Mouse (Mus musculus) intestine, embryonic 16.5 days (tissue): Measurements from ENCODE around the gene Mfsd14a. TPM values are rescaled to one million over a fixed set of nuclear protein-coding genes. Genes with fewer than 3 reads are reported as not detected.

Experiments
- ATAC-seq: fragments of 200-750 bp; cut with Nextera tagmentation; 2 replicates; pipeline ENCODE4 v1.8.0; 2017; ENCODE audit warnings: moderate TSS enrichment, moderate library complexity
- H3K27ac ChIP-seq: fragments of 300-500 bp; sonication (generic); 2 replicates; pipeline ENCODE4 v1.5.1; 2014; ENCODE audit warnings: mild to moderate bottlenecking, low read length
- H3K27me3 ChIP-seq: fragments of 300-500 bp; sonication (generic); replicated peaks from 2 replicates; pipeline ENCODE4 v1.6.1; 2014; ENCODE audit warnings: low read length, control low read depth, mixed read lengths; ENCODE audit not compliant: control insufficient read depth, insufficient read depth
- H3K36me3 ChIP-seq: fragments of 300-500 bp; sonication (generic); 2 replicates; pipeline ENCODE4 v1.6.1; 2014; ENCODE audit warnings: low read length, control low read depth; ENCODE audit not compliant: control insufficient read depth, insufficient read depth
- H3K4me1 ChIP-seq: fragments of 300-500 bp; sonication (generic); 2 replicates; pipeline ENCODE4 v1.6.1; 2014; ENCODE audit warnings: low read length, control low read depth, mixed read lengths; ENCODE audit not compliant: control insufficient read depth, insufficient read depth
- H3K4me2 ChIP-seq: fragments of 300-500 bp; sonication (generic); 2 replicates; pipeline ENCODE4 v1.6.1; 2014; ENCODE audit warnings: low read depth, low read length, control low read depth
- H3K4me3 ChIP-seq: fragments of 300-500 bp; sonication (generic); 2 replicates; pipeline ENCODE4 v1.5.1; 2014; ENCODE audit warnings: mild to moderate bottlenecking, low read length
- H3K9ac ChIP-seq: fragments of 300-500 bp; sonication (generic); 2 replicates; pipeline ENCODE4 v1.6.1; 2014; ENCODE audit warnings: low read depth, low read length
- H3K9me3 ChIP-seq: fragments of 300-500 bp; sonication (generic); 2 replicates; pipeline ENCODE4 v1.6.1; 2016; ENCODE audit warnings: low read length, control low read depth; ENCODE audit not compliant: control insufficient read depth
- WGBS: fragments of 180-500 bp; shearing (Covaris S2); extraction: QIAGEN DNeasy Blood & Tissue Kit; methylation state at CpG from one replicate; pipeline ENCODE4 v1.1.7; 2014; 5-methylcytosine and 5-hydroxymethylcytosine counted together
- polyA plus RNA-seq: library from polyadenylated mRNA; unstranded; fragments of >200 nt; fragmentation: Nextera tagmentation; extraction: Ambion mirVana; gene quantifications from 2 replicates; pipeline ENCODE4 v1.2.1, GENCODE M21; 2015

Gene Mfsd14a
- polyA plus RNA-seq, 1 experiment from 2014 or later, result 81.3 TPM

DNA sequence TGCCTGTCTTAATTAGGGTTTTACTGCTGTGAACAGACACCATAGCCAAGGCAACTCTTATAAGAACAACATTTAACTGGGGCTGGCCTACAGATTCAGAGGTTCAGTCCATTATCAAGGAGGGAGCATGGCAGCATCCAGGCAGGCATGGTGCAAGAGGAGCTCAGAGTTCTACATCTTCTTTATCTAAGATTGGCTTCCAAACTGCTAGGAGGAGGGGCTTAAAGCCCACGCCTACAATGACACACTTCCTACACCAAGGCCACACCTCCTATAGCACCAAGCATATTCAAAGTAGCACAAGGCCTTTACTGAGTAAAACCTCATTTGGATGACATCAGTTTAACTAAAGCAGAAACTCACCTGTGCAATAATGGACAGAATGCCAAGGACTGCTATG lies 22.5 kb downstream of the Mfsd14a start:
- WGBS, result 85% methylated on average over 1 of the region's 1 CpGs
- Histone ChIP-seq H3K27ac (no peak overlapping the region), H3K4me3 (no peak overlapping the region), H3K9me3 (no peaks in the 10 kb centered on the region), H3K9ac (no peak overlapping the region), H3K4me2 (no peak overlapping the region), H3K27me3 (no peaks in the 10 kb centered on the region), H3K4me1 (no peaks in the 10 kb centered on the region), H3K36me3 (peaks cover 25% of the 10 kb centered on the region)
- no peak for ATAC-seq

DNA sequence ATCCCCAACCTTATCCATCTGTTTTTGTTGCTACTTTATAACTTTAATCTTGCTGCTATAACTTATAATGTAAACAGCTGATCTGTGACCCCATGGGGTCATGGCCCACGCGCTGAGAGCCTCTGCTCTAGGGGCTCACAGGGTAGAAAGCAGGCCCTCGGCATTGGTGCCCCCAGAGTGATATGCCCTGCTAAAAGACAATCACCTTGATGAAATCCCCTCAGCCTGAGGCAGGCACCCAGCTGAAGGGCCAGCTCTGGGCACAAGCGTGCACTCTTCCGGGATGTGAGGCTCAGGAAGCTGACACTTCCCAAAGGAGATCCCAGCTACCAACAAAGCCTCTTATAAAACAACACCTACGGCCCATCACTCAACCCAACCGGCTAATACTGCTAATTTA lies 23.9 kb downstream of the Mfsd14a start:
- H3K4me3 ChIP-seq, result no peak overlapping the region
- no peaks in the 10 kb centered on the region for H3K27me3 ChIP-seq
- no peaks in the 10 kb centered on the region for H3K4me1 ChIP-seq
- WGBS, result 86% methylated on average over 7 of the region's 7 CpGs
- peaks cover 25% of the 10 kb centered on the region for H3K36me3 ChIP-seq
- H3K27ac ChIP-seq, result no peak overlapping the region
- no peak overlapping the region for H3K9ac ChIP-seq
- H3K9me3 ChIP-seq, result no peaks in the 10 kb centered on the region
- ATAC-seq, result no peak
- no peak overlapping the region for H3K4me2 ChIP-seq

DNA sequence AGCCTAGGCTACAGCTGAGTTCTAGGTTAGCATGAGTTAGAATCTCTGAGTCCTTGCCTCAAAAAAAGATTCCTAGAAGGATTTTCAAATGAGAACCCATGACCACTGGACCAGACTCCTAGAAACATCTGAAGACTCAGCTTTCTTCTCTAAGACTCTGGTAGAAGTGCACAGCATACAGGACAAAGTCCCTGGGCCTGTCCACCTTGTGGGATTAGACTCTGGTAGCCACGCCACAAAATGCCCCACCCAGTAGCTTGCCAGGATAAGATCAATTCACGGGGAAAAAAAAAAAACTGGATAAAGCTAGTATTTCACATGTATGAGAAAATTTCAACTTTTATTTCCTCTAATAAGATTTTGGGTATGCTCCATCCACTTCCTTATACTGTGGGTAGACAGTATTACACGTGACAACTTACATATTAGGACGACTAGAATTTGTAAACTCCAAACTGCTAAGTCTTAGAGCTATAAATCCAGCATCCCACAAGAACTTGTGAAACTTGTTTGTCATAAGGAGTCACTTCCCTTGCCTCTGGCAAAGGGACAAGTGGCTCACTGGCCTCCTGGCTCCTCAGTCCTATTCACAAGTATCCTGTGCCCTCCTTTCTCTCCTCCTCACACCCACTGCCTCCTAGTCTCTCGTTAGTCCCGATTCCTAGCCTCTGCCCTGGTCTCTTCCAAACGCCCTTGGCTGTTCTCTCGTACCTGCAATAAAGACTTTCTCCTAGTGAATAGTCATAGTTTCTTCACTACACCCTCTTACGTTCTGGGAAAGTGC lies 24.6 kb downstream of the Mfsd14a start:
- Histone ChIP-seq H3K4me1 (no peaks in the 10 kb centered on the region), H3K36me3 (peaks cover 20% of the 10 kb centered on the region), H3K27ac (0 out of 2 replicates have a peak overlapping the region, but pooled peaks have one; percentile 24)

DNA sequence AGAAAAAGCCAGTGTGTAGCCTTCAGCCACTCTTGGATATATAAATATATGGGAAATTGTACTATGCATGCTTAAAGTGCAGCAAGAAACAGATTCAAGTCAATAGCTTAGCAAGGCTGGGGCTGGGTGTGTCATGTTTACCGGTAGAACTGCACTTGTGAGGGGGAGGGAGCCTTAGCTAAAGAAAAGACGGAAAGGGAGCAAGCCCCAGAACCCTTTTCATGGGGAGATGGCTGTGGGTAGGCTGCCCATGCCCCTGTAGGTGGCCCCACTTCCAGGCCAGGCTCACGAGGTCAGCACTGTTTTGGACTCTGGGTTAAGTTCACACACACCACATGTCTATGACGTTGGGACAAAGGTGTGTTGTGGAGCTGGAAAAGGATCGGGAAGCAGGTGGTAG lies 26.7 kb downstream of the Mfsd14a start:
- H3K9ac ChIP-seq, result no peak overlapping the region
- no peak for ATAC-seq
- no peaks in the 10 kb centered on the region for H3K9me3 ChIP-seq
- no peak overlapping the region for H3K4me2 ChIP-seq
- no peak overlapping the region for H3K27ac ChIP-seq
- H3K4me3 ChIP-seq, result no peak overlapping the region
- WGBS, result 61% methylated on average over 5 of the region's 5 CpGs
- H3K4me1 ChIP-seq, result no peaks in the 10 kb centered on the region
- no peaks in the 10 kb centered on the region for H3K27me3 ChIP-seq
- H3K36me3 ChIP-seq, result peaks cover 17% of the 10 kb centered on the region

More for the DNA sequence above, 24.6 kb downstream of the Mfsd14a start:
- Histone ChIP-seq H3K9me3 (no peaks in the 10 kb centered on the region), H3K4me2 (no peak overlapping the region), H3K9ac (no peak overlapping the region), H3K27me3 (no peaks in the 10 kb centered on the region), H3K4me3 (no peak overlapping the region)
- WGBS, result 74% methylated on average over 9 of the region's 9 CpGs
- ATAC-seq, result peak; percentile 75

DNA sequence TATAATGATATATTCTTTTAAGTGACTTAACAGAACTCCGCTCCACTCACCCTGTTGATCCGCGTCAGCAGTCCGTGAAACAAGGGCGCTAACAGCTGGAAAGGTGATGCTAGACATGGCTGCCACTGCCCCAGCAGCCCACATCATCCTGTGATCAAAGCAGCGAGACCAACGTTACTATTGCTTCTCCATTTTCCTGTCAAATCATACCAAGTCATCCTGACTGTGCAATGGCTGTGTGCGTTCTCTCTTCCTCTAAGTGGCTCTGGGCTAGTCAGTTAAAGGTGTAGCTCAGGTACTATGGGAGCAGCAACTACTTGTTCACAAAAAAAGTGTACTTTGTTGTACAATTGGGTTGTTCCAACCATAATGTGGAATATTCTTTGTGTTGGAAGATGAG lies 27.6 kb downstream of the Mfsd14a start:
- H3K27me3 ChIP-seq, result no peaks in the 10 kb centered on the region
- no peak overlapping the region for H3K4me2 ChIP-seq
- 91% methylated on average over 8 of the region's 8 CpGs for WGBS
- no peak overlapping the region for H3K27ac ChIP-seq
- no peaks in the 10 kb centered on the region for H3K4me1 ChIP-seq
- H3K36me3 ChIP-seq, result peaks cover 14% of the 10 kb centered on the region
- ATAC-seq, result no peak
- no peak overlapping the region for H3K4me3 ChIP-seq
- no peak overlapping the region for H3K9ac ChIP-seq
- H3K9me3 ChIP-seq, result no peaks in the 10 kb centered on the region

DNA sequence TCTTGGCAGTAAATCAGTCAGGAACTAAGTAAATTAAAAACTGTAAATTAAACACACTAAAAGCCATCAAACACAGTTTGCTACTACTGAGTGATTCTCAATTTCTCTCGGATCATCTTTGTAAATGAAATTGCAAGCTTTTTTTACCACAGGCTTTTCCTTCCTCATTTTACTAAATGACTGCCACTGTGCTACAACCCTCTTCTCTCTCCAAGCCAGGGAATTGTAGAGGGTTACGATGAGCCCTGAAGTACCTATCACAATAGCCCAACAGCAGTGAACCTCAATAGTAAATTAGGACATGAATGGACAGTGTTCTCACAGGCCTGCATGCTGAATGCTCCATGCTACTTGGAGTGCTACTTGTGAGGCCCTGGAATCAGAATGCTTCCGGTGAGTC lies 28.4 kb downstream of the Mfsd14a start:
- 94% methylated on average over 3 of the region's 3 CpGs for WGBS
- H3K4me3 ChIP-seq, result no peak overlapping the region
- H3K9me3 ChIP-seq, result no peaks in the 10 kb centered on the region
- no peak overlapping the region for H3K9ac ChIP-seq
- no peak overlapping the region for H3K27ac ChIP-seq
- ATAC-seq, result no peak
- no peak overlapping the region for H3K4me2 ChIP-seq
- H3K36me3 ChIP-seq, result peaks cover 9% of the 10 kb centered on the region
- no peaks in the 10 kb centered on the region for H3K4me1 ChIP-seq
- H3K27me3 ChIP-seq, result no peaks in the 10 kb centered on the region

DNA sequence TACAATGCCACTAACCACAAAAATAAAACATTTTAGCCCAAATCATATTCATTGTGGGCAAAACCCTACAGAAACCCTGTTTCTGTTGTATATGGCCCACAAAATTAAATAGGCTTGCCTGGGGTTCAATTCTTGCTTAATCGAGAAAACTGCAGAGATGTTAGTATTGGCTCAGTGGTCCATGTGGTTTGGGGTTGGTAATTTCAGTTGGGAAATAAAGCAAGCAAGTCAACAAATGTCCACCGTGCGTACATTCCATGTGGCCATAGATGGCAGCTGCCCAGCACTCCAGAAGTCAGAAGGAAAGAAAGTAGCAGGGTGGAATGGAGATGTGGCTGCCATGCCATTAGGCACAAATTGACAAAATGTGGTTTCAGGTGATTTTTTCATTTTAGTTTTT lies 29.5 kb downstream of the Mfsd14a start:
- H3K27ac ChIP-seq, result no peak overlapping the region
- 89% methylated on average over 3 of the region's 3 CpGs for WGBS
- H3K4me2 ChIP-seq, result no peak overlapping the region
- H3K9me3 ChIP-seq, result no peaks in the 10 kb centered on the region
- H3K4me3 ChIP-seq, result no peak overlapping the region
- H3K9ac ChIP-seq, result no peak overlapping the region
- ATAC-seq, result no peak
- H3K36me3 ChIP-seq, result peaks cover 9% of the 10 kb centered on the region
- H3K4me1 ChIP-seq, result no peaks in the 10 kb centered on the region
- H3K27me3 ChIP-seq, result no peaks in the 10 kb centered on the region

DNA sequence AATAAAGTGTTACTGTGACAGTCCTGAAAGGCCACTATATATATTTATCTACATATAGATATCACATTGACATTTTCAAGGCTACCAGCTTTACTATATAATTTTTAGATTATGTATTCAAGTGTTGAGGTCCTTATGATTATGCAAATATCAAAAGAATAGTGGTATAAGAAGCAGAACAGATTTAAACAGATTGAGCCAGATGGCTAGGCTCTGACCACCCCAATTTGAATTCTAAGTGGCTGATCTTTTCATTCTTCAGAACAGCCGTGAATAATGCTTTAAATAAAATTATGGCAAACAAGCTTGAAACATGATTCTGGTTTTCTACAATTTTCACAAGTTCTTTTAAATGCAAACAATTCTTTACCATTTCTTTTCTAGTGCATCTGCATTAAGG lies 31.0 kb downstream of the Mfsd14a start:
- no peak for ATAC-seq
- Histone ChIP-seq H3K9me3 (no peaks in the 10 kb centered on the region), H3K4me3 (no peak overlapping the region), H3K27me3 (no peaks in the 10 kb centered on the region), H3K36me3 (peaks cover 6% of the 10 kb centered on the region), H3K4me1 (no peaks in the 10 kb centered on the region), H3K4me2 (no peak overlapping the region), H3K9ac (no peak overlapping the region), H3K27ac (no peak overlapping the region)
- WGBS, result 82% methylated on average over 1 of the region's 1 CpGs

DNA sequence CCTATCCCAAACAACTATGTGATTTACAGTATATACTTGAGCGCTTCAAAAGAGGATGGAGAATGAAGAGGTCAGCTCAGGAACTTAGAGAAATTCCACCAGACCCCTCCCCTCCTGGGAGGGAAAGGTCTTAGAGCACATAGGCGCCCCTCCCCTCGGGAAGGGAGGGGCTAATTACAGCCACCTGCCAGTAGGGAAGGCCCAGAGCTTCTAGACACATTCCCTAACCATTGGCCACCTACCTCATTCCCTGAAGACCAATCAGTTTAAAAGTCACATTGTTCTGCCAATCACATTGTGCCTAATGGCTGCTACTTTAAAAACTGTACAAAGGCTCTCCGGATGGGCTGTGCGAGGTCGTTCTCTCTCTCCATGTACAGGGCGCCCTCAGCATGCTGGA lies 39.8 kb downstream of the Mfsd14a start:
- Histone ChIP-seq H3K27ac (no peak overlapping the region), H3K36me3 (no peaks in the 10 kb centered on the region), H3K9me3 (no peaks in the 10 kb centered on the region), H3K9ac (no peak overlapping the region), H3K4me3 (no peak overlapping the region), H3K4me2 (no peak overlapping the region), H3K4me1 (no peaks in the 10 kb centered on the region), H3K27me3 (no peaks in the 10 kb centered on the region)
- 94% methylated on average over 7 of the region's 7 CpGs for WGBS
- no peak for ATAC-seq
